Mouse (Mus musculus) small intestine, adult 2 months (tissue): ENCODE data around the gene Gm12258. TPM values are rescaled to one million over a fixed set of nuclear protein-coding genes. Genes with fewer than 3 reads are reported as not detected.
"Not testable (repeated sequence)": the region's sequence is repeated elsewhere in the genome, so short reads cannot be mapped to it uniquely, and the experiment has no call there.

Experiments used
- H3K27ac ChIP-seq: fragments of 200-500 bp; 2 replicates; pipeline ENCODE4 v1.5.1; 2012; ENCODE audit warnings: low read depth, low read length, control low read depth, inconsistent platforms; ENCODE audit not compliant: insufficient read depth
- H3K27me3 ChIP-seq: fragments of 200-500 bp; 2 replicates; pipeline ENCODE4 v1.6.1; 2012; ENCODE audit warnings: mild to moderate bottlenecking, moderate library complexity, low read length, inconsistent platforms; ENCODE audit not compliant: control insufficient read depth, insufficient read depth
- H3K36me3 ChIP-seq: fragments of 200-500 bp; 2 replicates; pipeline ENCODE4 v1.6.1; 2012; ENCODE audit warnings: mild to moderate bottlenecking, low read length, control low read depth, inconsistent platforms; ENCODE audit not compliant: control insufficient read depth, insufficient read depth
- H3K4me1 ChIP-seq: fragments of 200-500 bp; 2 replicates; pipeline ENCODE4 v1.6.1; 2012; ENCODE audit warnings: low read length, inconsistent platforms, mixed read lengths; ENCODE audit not compliant: control insufficient read depth, insufficient read depth, insufficient read length
- H3K4me3 ChIP-seq: fragments of 200-500 bp; 2 replicates; pipeline ENCODE4 v1.5.1; 2012; ENCODE audit warnings: low read depth, mild to moderate bottlenecking, control low read depth, inconsistent platforms, low read length, moderate library complexity
- CTCF ChIP-seq: fragments of 200-500 bp; IDR thresholded peaks from 2 replicates; pipeline ENCODE4 v1.5.1; 2012; ENCODE audit warnings: low read depth, mild to moderate bottlenecking, control low read depth, inconsistent platforms, low read length, moderate library complexity, mixed read lengths; ENCODE audit not compliant: insufficient replicate concordance, insufficient read length; ENCODE audit errors: extremely low read depth
- POLR2A ChIP-seq: fragments of 200-500 bp; IDR thresholded peaks from 2 replicates; pipeline ENCODE4 v1.6.1; 2012; ENCODE audit warnings: low read depth, mild to moderate bottlenecking, control low read depth, inconsistent platforms, low read length, moderate library complexity
- WGBS: fragments of 180-500 bp; shearing (Covaris S2); methylation state at CpG from one replicate; pipeline ENCODE4 v1.1.7; 2018; 5-methylcytosine and 5-hydroxymethylcytosine counted together
- polyA plus RNA-seq: library from polyadenylated mRNA; depleted of rRNA; stranded (reverse); fragments of >200 nt; gene quantifications from 2 replicates; pipeline ENCODE4 v1.2.3, GENCODE M21; 2012; rRNA removed

Gene Gm12258
- polyA plus RNA-seq, result 0.29 and 0.57 TPM in 2 replicates

DNA sequence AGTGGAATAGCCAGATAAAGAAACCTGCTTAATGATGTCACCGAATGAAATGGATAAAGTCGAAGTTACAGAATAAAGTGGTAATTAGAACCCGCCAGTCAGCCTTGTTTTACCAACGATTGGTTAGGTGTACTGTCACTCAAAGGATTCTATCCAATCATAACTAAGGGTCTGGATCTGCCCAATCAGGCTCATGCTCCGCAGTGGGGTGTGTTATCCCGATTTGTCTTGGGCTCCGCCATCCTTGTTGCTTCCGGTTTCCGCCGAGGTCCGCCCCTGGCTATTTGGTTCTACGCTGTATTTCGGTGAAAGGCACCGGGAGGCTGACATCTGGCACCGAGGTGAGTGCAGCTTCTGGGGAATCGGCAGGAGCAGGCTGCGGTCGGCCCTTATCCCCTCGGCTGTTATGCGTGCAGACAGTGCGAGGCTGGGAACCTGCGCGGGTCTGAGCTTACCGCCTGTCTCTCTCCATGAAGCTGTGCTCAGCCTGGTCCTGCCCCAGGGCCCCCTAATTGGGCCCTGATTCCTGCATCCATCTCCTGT is at the start of gene Gm12258:
Gene Gm12258, plus strand, starts transcription at position 240 of the 543 bp plus-strand sequence.
- Histone ChIP-seq H3K4me1 (0 out of 2 replicates have a peak, but pooled peaks cover 2% of the 10 kb centered on the region), H3K27me3 (no peaks in the 10 kb centered on the region), H3K4me3 (peak within 1 kb of the TSS; percentile 80), H3K27ac (0 out of 2 replicates have a peak within 1 kb of the TSS, but pooled peaks have one; percentile 13), H3K36me3 (peaks cover 1% of the 10 kb centered on the region)
- TF ChIP-seq POLR2A, result 0 out of 2 replicates have a peak, but pooled peaks have one; percentile 45
- no peak for TF ChIP-seq CTCF
- under 1% methylated on average over 24 of the region's 24 CpGs for WGBS

DNA sequence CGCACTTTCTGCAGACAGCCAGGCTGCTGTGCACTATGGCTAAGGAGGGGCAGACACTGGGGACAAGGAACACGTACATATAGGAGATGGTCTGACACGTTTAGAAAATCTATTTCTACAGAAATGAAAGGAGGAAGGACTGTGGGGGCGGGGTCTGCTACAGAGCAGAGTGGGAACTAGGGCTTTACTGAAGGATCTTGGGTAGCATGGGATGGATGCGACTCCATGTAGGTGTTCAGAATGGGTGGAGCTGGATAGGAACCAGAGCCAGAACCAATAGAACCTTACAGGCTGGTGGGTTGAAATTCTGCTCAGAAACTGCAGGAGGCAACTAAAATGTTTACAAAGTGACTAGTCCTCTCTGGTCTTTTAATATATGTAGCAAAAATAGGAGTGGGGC is 47.2 kb upstream of the Gm12258 start:
- Histone ChIP-seq H3K4me1 (peaks cover 12% of the 10 kb centered on the region; the same call in 1 of the 2 replicates), H3K27me3 (no peaks in the 10 kb centered on the region), H3K36me3 (no peaks in the 10 kb centered on the region), H3K4me3 (no peak overlapping the region), H3K27ac (no peak overlapping the region)
- 78% methylated on average over 5 of the region's 5 CpGs for WGBS
- no peak for TF ChIP-seq POLR2A
- no peak for TF ChIP-seq CTCF

DNA sequence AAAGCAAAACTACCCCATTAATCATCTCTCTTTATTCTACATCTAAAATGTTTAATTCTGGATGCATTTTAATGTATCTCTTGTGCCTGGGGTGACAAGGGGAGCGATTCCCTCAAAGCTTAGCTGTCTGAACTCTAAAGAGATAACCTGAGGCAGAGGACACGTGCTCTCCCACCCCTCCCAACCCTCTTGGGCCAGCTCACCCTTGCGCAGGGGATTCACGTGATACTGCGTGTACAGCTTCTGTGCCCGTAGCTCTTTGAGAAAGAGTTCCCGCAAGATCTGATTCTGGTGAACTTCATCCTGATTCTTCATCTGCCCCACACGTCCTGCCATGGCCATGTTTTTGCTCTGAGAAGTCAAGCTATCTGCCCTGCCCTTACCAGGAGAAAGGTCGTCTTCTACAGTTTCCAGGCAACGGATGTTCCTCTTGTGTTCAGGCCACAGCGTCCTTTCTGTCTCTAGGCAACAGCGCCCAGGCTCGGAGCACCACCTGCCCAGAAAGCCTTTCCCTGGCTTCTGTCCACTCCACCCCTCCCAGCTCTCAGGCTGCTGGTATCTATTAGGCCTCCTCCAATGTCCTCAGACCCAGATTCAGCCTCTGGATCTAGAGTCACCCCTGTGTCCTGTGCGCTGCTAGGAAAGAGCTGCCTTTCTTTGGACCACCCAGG is 45.3 kb upstream of the Gm12258 start, which contains the start of gene Fam183b:
Gene Fam183b, minus strand, starts transcription at position 403 of the 671 bp plus-strand sequence.
- TF ChIP-seq POLR2A, result no peak
- no peak for TF ChIP-seq CTCF
- H3K4me3 ChIP-seq, result peak within 1 kb of the TSS; percentile 7; the same call in 1 of the 2 replicates
- H3K27me3 ChIP-seq, result no peaks in the 10 kb centered on the region
- no peak within 1 kb of the TSS for H3K27ac ChIP-seq
- H3K36me3 ChIP-seq, result no peaks in the 10 kb centered on the region
- peaks cover 12% of the 10 kb centered on the region; the same call in 1 of the 2 replicates for H3K4me1 ChIP-seq
- 8% methylated on average over 14 of the region's 14 CpGs for WGBS

DNA sequence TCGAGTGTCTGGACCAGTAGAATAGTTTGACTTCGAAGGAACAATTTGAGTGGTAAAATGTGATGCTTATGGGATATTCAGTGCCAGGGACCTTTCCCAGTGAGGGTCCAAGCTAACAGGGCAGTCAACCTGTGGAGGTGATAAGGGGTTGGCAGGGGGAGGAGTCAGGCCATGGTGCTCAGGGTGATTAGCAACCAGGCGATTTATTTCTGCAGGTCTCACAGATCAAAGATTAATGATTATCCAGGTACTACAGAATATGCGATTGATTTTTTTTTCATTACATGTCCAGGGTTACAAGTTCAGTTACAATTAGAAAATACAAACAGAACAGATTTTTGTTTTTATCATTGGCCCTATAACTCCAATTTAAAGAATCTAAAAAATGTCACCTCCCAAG is 43.1 kb upstream of the Gm12258 start:
- Histone ChIP-seq H3K4me1 (peaks cover 12% of the 10 kb centered on the region; the same call in 1 of the 2 replicates), H3K27ac (no peak overlapping the region), H3K4me3 (no peak overlapping the region), H3K36me3 (no peaks in the 10 kb centered on the region), H3K27me3 (no peaks in the 10 kb centered on the region)
- 18% methylated on average over 4 of the region's 4 CpGs for WGBS
- no peak for TF ChIP-seq POLR2A
- TF ChIP-seq CTCF, result no peak

DNA sequence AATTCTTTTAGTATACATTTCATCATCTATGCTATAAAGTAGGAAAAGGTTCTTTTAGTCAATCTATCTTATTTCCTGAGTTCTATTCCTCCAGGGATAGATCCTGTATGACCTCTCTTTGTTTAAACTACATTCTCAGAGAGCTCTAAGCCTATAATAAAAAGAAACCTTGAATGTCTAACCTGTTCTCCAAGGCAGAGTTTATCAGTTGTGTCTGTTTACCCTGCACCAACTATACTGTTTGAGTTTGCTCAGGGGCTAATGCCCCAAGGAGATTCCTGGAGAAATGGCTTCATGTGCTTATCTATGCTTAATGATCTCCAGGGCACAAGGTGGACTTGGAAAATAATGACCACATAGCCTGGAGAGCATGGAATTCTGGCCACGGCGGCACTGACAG is 42.6 kb upstream of the Gm12258 start:
- Histone ChIP-seq H3K4me3 (no peak overlapping the region), H3K36me3 (no peaks in the 10 kb centered on the region), H3K27ac (peak overlapping the region; percentile 28; the same call in 1 of the 2 replicates), H3K4me1 (peaks cover 12% of the 10 kb centered on the region; the same call in 1 of the 2 replicates), H3K27me3 (no peaks in the 10 kb centered on the region)
- no peak for TF ChIP-seq CTCF
- TF ChIP-seq POLR2A, result no peak
- WGBS, result 8% methylated on average over 2 of the region's 2 CpGs

DNA sequence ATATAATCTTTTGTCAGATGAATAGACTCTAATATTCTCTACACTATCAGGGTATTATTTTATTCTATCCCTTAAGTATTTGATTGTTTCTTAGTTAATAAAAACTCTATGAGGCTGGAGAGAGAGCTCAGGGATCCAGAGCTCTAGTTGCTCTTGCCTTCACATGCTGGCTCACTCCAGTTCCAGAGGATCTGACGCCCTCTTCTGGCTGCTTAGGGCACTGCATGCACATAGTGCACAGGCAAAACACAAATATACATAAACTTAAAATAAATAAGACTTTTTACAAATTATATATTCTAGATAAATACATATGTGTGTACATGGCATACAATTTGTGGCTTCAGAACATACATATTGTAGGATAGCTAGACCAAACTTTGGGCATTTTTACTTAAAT is 35.0 kb upstream of the Gm12258 start:
- Histone ChIP-seq H3K36me3 (no peaks in the 10 kb centered on the region), H3K27ac (no peak overlapping the region), H3K4me3 (no peak overlapping the region), H3K4me1 (no peaks in the 10 kb centered on the region), H3K27me3 (no peaks in the 10 kb centered on the region)
- TF ChIP-seq CTCF, result peak; percentile 47; the same call in 1 of the 2 replicates
- no peak for TF ChIP-seq POLR2A
- WGBS, result 14% methylated on average over 1 of the region's 1 CpGs

DNA sequence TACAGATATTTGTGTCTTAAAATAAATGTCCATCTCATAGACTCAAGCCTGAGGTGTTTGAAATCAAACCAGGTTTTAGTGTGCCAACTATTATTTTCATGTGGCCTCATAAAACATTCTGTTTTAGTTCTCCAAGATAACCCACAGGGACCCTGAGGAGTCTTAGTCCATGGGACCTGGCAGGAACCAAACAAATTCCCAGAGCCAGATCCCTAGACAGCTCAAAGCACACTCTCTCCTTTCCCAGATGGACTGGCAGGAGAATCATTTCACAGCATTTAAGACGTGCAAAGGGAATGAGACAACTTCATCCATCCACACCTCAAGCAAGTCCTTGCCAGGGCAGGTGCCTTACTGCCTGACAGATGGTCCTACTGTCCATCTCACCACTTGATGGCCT is 32.3 kb upstream of the Gm12258 start, which contains the start of gene Olfr313:
Gene Olfr313, plus strand, starts transcription at position 301 of the 400 bp plus-strand sequence.
- not testable (repeated sequence) for H3K27ac ChIP-seq, H3K4me1 ChIP-seq, H3K27me3 ChIP-seq, H3K4me3 ChIP-seq, H3K36me3 ChIP-seq
- WGBS, result 53% methylated on average over 1 of the region's 1 CpGs
